Mouse (Mus musculus) forebrain, embryonic 11.5 days (tissue): ENCODE results near the gene Rpl15. TPM values are rescaled to one million over a fixed set of nuclear protein-coding genes. Genes with fewer than 3 reads are reported as not detected.
"Not testable (repeated sequence)": the region's sequence is repeated elsewhere in the genome, so short reads cannot be mapped to it uniquely, and the experiment has no call there.

ENCODE experiments used
- ATAC-seq: fragments of 200-750 bp; cut with Nextera tagmentation; replicated peaks from 2 replicates; pipeline ENCODE4 v1.8.0; 2017; ENCODE audit warnings: moderate TSS enrichment; ENCODE audit not compliant: low FRiP score
- DNase-seq: peaks from one replicate; pipeline ENCODE4 v3.0.0-alpha.2; 2017; ENCODE audit warnings: low spot score
- H3K27ac ChIP-seq: fragments of 300-500 bp; sonication (generic); 2 replicates; pipeline ENCODE4 v1.5.1; 2014; ENCODE audit warnings: low read depth, low read length
- H3K27me3 ChIP-seq: fragments of 300-500 bp; sonication (generic); 2 replicates; pipeline ENCODE4 v1.6.1; 2014; ENCODE audit warnings: mild to moderate bottlenecking, low read length, mixed read lengths; ENCODE audit not compliant: control insufficient read depth, insufficient read depth
- H3K36me3 ChIP-seq: fragments of 300-500 bp; sonication (generic); 2 replicates; pipeline ENCODE4 v1.6.1; 2014; ENCODE audit warnings: mild to moderate bottlenecking, low read length, moderate library complexity, mixed read lengths; ENCODE audit not compliant: control insufficient read depth, insufficient read depth
- H3K4me1 ChIP-seq: fragments of 300-500 bp; sonication (generic); replicated peaks from 2 replicates; pipeline ENCODE4 v1.6.1; 2014; ENCODE audit warnings: low read length, mixed read lengths; ENCODE audit not compliant: control insufficient read depth, insufficient read depth
- H3K4me2 ChIP-seq: fragments of 300-500 bp; sonication (generic); 2 replicates; pipeline ENCODE4 v1.6.1; 2014; ENCODE audit warnings: low read depth, mild to moderate bottlenecking, low read length, moderate library complexity, mixed read lengths; ENCODE audit not compliant: severe bottlenecking
- H3K4me3 ChIP-seq: fragments of 300-500 bp; sonication (generic); 2 replicates; pipeline ENCODE4 v1.5.1; 2014; ENCODE audit warnings: low read depth, low read length
- H3K9ac ChIP-seq: fragments of 300-500 bp; sonication (generic); 2 replicates; pipeline ENCODE4 v1.6.1; 2014; ENCODE audit warnings: low read length
- H3K9me3 ChIP-seq: fragments of 300-500 bp; sonication (generic); 2 replicates; pipeline ENCODE4 v1.6.1; 2016; ENCODE audit warnings: low read length, mixed read lengths; ENCODE audit not compliant: control insufficient read depth
- WGBS: fragments of 180-500 bp; shearing (Covaris S2); extraction: QIAGEN DNeasy Blood & Tissue Kit; methylation state at CpG from one replicate; pipeline ENCODE4 v1.1.7; 2014; 5-methylcytosine and 5-hydroxymethylcytosine counted together
- polyA plus RNA-seq: library from polyadenylated mRNA; unstranded; fragments of >200 nt; fragmentation: Nextera tagmentation; extraction: Ambion mirVana; gene quantifications from 2 replicates; pipeline ENCODE4 v1.2.1, GENCODE M21; 2014

The Rpl15 gene
- polyA plus RNA-seq, 1 experiment from 2014 or later, result 397 TPM

DNA sequence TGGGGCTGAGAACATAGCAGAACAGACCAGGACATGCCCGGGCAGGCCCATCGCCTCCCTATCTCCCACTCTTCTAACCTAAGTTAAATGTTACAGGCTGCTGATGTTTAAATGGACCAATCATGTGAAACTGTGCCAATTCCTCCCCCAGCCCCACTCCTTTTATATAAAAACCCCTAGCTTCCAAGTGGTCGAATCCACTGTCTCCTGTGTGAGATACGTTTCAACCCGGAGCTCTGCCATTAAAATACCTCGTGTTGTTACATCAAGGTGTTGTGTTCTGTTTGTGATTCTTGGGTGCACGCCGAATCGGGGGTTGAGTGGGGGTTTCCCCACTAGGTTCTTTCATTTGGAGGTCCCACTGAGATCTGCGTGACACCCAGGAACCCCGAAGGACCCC is 45.8 kb downstream of the Rpl15 start:
- WGBS, result 94% methylated on average over 11 of the region's 11 CpGs

GRCm38 (mm10) chr14:18221977-18222376 is 49.2 kb downstream of the Rpl15 start:
- Histone ChIP-seq H3K4me1 (no peaks in the 10 kb centered on the region), H3K27ac (no peak overlapping the region), H3K4me2 (no peak overlapping the region), H3K4me3 (no peak overlapping the region), H3K9ac (no peak overlapping the region), H3K27me3 (no peaks in the 10 kb centered on the region), H3K36me3 (no peaks in the 10 kb centered on the region), H3K9me3 (no peaks in the 10 kb centered on the region)
- DNase-seq, result no peak
- ATAC-seq, result no peak
- WGBS, result 91% methylated on average over 6 of the region's 6 CpGs

More for the DNA sequence above, 45.8 kb downstream of the Rpl15 start:
- ATAC-seq, H3K36me3 ChIP-seq, H3K4me3 ChIP-seq, DNase-seq, H3K9me3 ChIP-seq, H3K9ac ChIP-seq, H3K4me2 ChIP-seq, H3K27me3 ChIP-seq, H3K4me1 ChIP-seq, H3K27ac ChIP-seq: not testable (repeated sequence)

Other genes starting within 250 kb of the Rpl15 start
- gene Nr1d2, start 32.3 kb downstream of the Rpl15 start, polyA plus RNA-seq, result 5.5 and 6.3 TPM in 2 replicates
- gene Nkiras1, start 255 bp downstream of the Rpl15 start, polyA plus RNA-seq, result 12.6 and 13.8 TPM in 2 replicates
- gene Ube2e1, start 60.5 kb upstream of the Rpl15 start, polyA plus RNA-seq, result 65.5 and 65.7 TPM in 2 replicates